Mouse (Mus musculus) urinary bladder, postnatal 36 days (tissue): Measurements from ENCODE around the gene Igf2.

ENCODE experiments used
- DNase-seq, 2 experiments: peaks; one replicate each; pipeline ENCODE4 v3.0.0; 2022; ENCODE audit warnings: low spot score in 2 of 2, mixed read lengths in 1 of 2

Gene Igf2

DNA sequence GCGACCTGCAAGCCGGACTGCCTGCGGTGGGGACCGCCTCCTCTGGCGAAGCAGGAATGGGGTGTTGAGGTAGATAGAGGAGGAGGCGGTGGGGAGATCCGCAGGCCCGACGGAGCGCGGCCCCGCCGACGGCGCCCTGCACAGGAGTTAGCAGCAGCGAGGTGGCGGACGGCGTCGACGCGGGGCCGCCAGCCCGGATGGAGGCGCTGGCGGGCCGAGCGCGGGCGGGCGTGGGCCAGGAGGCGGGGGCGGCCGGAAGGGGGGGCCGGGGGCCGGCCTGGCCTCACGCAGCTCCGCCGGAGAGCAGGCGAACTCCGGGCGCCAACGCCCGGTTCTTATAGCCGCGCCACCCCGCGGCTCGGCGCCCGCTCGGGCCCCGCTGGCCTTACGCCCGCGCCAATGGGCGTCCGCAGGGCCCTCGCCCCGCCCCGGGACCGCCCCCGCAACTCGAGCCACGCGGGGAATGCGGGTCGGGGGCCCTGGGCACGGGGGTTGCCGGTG is 7.4 kb downstream of the Igf2 start:
- no peak for DNase-seq

DNA sequence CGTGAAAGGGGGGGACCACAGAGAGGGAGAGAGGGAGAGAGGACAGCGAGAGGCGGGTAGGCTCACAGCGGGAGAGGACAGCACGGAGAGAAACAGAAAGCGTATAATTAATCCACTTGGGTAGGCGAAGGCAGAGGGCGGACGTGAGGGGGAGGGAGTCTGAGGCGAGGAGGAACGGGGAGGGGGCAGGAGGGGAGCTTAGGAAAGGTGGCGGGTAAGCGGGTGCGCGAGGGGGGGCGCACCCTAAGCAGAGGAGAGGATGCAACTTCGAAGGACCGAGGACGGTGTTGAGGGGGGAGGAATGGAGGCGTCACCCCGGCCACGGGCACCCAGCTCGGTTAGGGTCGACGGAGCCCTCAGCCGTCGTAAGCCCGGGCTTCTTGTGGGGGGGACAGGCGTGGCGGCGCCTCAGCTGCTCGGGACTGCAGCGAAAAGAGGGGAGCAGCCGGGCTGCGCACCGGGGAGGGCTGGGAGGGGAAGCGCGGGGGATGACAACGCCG is 7.9 kb downstream of the Igf2 start:
- no peak for DNase-seq

DNA sequence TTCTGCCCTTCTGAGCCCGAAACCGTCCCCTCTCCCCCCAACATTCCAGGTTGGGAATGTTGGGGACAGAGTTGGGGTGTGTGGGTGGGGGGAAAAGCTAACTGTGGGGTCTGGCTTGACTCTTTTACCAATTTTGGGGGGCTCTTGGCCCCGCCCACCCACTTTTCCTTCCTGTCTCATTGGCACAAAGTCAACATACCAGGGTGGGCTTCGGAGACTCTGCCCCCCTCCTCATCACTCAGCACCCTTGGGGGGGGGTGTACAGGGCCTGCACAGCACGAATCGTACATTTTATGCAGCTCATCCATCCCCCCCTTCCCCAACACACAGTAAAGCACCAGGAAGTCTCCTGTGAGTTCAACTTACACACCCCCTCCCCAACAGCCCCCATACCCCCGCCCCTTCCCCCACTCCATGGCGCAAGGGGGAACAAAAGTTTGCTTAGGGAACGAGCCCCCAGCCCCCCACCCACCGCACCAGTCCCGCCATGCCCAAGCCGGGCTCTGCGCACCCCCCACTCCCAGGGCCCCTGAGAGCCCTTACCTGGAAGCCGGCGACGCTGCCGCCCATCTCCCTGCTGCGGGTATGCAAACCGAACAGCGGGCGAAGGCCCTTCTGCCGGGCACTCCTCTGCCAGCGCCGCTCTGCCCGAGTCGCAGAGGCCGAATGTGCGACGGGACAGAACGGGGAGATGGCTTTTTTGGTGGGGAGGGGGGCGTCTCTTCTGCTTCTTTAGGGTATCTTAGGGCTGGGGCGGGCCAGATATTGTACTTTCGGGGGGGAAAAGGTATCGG is 8.6 kb downstream of the Igf2 start:
- no peak for DNase-seq

DNA sequence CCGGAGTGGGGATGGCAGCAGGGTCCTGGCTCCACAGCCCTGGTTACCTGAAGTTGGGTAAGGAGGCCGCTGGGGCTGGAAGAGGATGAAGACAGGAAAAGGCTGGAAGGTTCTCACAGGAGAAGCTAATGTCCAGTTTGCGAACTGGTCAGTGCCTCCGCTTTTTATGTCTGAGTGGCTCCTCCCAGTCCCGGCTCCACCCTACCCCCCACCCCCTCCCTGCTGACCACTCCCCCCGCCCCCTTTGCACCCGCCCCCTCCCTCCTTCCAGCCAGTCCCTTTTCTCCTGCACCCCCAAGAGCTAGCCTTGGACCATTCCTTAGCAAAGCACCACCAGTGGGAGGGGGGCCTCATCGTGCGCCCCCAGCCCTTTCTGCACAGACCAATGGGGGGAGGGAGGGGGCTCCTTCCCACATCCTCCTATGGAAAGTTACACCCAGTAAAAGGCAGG is 9.2 kb downstream of the Igf2 start:
- DNase-seq = no peak

DNA sequence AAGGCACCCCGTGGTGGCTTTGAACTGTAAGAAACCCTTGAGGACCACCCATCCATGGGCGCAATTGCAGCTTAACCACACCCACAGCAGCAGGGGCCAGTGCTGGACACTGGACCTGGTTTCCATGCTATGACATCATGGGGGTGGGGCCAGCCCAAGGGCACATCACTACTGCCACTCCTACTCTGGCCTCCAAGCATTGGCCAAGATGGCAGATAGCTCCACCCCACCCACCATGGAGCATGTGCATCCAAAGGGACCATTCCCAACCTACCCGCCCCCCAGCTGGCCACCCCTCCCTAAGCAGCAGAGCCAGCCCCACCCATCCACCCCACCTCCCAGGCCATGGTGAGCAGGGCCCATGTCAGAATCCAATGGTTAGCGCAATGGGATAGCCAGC is 10.6 kb downstream of the Igf2 start:
- DNase-seq = no peak

DNA sequence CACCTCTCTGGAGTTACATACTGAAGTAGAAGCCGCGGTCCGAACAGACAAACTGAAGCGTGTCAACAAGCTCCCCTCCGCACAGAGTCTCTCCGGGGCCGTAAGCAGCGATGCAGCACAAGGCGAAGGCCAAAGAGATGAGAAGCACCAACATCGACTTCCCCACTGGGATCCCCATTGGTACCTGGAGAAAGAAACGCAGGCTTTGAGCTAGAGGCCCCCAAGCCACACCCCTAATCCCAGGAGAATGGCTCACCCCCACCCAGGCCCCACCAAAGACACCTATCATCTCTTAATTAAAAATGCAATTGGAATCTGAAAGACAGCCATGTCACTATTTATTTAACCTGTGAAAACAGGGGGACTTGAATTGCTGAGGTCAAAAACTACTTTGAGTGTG is 11.0 kb downstream of the Igf2 start:
- no peak for DNase-seq

DNA sequence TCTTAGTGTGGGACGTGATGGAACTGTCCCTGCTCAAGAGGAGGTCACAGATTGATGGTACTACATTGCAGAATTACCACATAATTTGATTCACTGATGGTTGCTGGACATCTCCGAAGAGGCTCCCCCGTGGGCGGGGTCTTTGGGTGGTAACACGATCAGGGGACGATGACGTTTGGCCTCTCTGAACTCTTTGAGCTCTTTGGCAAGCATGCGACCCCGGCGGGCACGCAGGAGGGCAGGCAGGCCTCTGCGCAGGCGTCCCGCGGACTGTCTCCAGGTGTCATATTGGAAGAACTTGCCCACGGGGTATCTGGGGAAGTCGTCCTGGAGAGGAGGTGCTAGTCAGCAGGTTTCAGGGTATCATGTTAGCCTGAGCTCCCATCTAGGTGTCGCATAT is 12.9 kb downstream of the Igf2 start:
- no peak for DNase-seq

DNA sequence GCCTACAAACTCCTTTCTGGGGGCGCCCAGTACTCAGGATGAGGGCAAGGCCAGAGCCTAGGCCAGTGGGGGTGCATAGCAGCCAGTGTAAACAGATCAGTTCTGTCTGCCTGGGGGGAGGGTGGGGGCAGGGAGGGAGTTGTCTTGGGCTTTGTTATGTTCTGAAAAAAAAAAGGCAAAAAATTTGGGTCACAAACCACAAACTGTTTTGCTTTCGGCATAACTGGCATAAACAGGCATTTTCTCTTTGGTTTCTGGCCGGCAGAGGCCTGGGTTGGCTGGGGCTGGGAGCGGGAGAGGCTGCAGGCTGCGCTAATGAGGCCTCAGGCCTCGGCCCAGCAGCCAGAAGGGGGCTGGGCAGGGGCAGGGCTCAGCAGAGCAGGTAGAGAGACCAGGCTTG is 19.9 kb downstream of the Igf2 start:
- DNase-seq = no peak

DNA sequence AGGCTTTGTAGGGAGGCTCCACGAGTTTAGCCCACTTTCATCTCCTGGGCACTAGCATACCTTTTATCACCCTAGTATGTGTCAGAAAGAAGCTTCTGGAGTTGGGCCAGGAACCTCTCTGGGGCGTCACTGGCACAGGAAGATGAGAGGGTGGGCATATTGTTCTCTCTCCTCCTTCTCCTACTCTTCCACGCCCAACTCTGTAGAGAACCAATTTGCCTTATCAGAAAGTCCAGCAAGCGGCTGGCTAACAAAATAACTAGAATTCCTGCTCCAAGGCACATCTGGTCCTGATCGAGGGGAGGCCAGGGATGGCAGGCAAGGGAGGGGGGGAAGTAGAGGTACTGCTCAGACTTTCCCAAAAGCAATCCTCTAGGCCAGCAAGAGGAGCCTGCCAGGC is 21.6 kb downstream of the Igf2 start:
- no peak for DNase-seq

DNA sequence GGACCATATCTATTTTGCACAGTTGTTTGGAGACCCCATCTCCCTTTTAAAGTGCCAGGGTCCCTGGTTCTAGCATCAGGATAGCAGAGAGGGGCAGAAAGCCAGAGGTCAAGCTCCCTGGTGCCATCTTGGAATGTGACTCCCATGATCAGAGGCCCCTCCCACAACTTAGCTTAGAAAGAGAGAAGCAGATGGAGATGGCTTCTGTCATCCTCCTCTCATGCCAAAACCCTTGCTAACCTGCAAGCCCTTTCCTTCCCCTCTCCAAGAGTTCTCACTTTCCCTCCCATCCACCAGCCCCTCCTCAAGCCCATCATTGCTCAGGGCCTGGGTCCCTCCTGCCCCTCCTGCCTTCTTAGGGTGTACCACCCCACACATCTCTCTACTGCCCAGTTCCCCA is 30.4 kb downstream of the Igf2 start:
- DNase-seq = no peak

DNA sequence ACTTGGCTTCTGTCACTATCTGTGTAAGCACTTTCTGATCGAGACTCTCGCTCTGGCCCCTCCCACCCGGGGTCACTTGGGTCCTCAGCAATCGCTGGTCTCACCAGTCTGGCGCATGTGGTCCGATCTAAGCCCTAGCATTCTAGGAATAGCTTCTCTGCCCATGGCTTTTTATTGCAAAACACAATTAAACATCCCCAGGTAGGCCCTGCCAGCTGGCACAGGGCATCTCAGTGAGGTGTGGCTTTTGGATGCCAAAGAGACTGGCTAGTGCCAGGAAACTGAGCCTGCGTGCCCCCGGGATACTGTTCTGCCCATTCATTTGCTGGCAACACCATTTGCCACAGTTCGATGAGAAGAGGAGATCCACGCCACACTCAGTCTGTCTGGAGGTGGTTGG is 35.9 kb downstream of the Igf2 start:
- peak in 1 of 2 experiments; percentile 20 for DNase-seq

DNA sequence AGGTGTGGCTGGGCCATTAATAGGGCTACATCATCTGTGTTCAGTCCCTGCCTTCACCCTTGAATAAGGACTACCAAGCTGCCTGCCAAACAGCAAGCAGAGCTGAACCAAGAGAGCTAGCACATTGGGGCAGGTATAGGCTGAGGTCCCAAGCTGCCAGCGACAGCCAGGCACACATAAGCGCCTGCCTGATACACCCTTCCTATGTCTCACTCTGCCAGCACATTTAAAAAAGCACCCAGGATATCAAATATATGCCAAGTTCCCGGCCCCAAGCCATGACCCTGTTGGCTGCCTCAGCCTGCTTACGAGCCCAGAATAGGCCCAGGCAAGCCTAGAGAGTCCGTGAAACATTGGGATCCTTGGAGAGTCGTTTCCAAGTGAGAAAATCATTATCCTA is 36.8 kb downstream of the Igf2 start:
- DNase-seq = no peak

DNA sequence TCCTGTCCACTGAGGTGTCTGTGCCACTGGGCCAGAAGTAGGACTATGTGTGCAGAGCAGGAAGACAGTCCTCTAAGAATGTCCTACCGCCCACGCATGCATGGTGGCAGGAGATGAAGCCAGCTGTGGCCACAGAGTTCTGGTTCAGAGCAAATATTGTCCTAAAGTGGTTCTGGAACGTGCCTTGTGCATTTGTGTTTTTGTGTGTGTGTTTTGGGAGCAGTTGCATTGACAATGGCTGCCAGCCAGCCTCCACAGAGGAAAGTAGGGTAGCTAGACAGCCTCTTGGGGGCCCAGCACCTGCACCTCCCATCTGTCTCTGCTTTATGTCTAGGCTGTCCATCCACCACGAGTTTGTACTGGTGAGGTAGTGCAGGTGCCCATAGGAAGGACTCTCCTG is 44.4 kb downstream of the Igf2 start:
- DNase-seq = no peak

DNA sequence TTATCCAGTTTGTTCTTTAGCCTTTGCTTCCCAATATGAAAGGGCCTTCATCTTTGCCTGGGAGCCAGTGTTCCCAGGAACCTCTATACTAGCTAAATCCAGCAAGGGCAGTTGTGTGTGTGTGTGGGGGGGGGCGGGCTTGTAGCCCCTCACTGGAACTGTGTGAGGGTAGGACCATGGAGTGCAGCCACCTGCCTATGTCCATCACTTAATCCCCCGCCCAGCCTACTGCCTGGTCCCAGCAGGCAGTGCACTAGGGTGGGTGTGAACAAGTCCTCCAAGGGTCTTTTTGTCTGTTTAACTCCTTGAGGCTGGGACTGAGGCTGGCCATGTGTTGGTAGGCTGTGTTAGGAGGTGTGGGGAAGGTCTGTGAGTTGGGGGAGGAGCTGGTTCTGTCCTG is 53.5 kb downstream of the Igf2 start:
- no peak for DNase-seq

DNA sequence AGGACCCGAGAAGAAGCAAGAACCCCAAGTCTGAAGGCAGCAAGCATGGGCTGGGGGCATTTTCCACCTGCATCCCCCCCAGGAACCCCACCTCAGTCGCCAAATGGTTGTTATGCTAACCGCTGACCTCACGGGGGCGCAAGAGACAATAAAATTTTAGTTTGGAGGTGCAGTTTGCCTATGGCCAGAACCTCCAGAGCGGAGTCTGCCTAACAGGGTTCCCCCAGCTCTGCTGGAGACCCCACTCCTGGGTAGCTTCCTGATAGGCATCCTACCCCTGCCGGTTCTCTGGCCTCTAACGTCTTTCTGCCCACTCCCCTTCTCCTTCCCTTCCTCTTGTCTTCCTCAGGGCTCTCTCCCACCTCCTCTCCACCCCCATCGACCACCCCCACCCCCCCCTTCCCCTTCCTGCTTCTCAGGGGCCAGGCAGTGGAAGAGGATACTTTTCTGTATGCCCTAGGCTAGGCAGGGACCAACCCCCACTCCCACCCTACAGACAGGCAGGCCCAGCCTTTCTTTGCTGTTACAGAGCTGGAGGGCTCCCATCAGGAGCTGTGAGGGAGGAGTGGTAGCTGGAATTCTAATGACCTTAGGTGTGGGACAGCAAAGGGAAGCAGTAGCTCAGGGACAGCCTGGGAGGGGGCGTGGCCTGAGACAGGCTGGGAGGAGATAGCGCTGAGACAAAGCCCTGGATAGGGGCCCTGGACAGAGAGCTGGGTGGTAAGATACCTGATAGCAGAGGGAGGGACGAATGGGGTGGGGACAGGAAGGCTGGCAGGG is 55.8 kb downstream of the Igf2 start:
- DNase-seq = peak; percentile 29 to 32

DNA sequence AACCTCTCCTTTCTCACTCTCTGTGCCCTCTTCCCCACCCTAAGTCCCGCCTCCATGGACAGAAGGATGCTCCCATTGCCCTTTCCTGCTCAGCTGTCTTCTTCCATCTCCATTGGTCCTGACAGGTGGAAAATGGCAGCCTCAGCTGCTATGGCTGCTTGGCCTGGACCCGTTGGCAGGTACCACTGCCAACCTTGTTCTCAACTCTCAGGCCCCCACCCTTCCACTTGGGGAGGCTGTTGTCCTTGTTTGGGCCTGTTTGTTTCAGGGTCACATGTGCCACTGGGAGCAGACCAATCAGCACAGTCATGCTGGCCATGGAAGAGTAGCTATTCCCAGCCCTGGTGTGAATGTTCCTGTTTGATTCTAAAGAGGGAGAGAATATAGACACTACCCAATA is 65.7 kb downstream of the Igf2 start:
- no peak for DNase-seq
